Mouse (Mus musculus) limb, embryonic 14.5 days (tissue): ENCODE measurements around the gene Triap1. TPM values are rescaled to one million over a fixed set of nuclear protein-coding genes. Genes with fewer than 3 reads are reported as not detected.

Experiments
- ATAC-seq: fragments of 200-750 bp; cut with Nextera tagmentation; 2 replicates; pipeline ENCODE4 v1.8.0; 2017; ENCODE audit warnings: low read depth, moderate number of reproducible peaks, moderate TSS enrichment; ENCODE audit not compliant: low FRiP score
- DNase-seq: peaks from one replicate; pipeline ENCODE4 v3.0.0-alpha.2; 2015; ENCODE audit warnings: low spot score
- H3K27ac ChIP-seq: fragments of 300-500 bp; sonication (generic); replicated peaks from 2 replicates; pipeline ENCODE4 v1.5.1; 2014; ENCODE audit warnings: low read depth, mild to moderate bottlenecking, low read length, moderate library complexity, mixed read lengths
- H3K27me3 ChIP-seq: fragments of 300-500 bp; sonication (generic); 2 replicates; pipeline ENCODE4 v1.6.1; 2014; ENCODE audit warnings: low read length, mixed read lengths; ENCODE audit not compliant: control insufficient read depth, insufficient read depth
- H3K36me3 ChIP-seq: fragments of 300-500 bp; sonication (generic); 2 replicates; pipeline ENCODE4 v1.6.1; 2014; ENCODE audit warnings: mild to moderate bottlenecking, low read length, moderate library complexity, mixed read lengths; ENCODE audit not compliant: control insufficient read depth, insufficient read depth
- H3K4me1 ChIP-seq: fragments of 300-500 bp; sonication (generic); 2 replicates; pipeline ENCODE4 v1.6.1; 2014; ENCODE audit warnings: antibody characterized with exemption, low read length, mixed read lengths; ENCODE audit not compliant: control insufficient read depth, insufficient read depth
- H3K4me2 ChIP-seq: fragments of 300-500 bp; sonication (generic); replicated peaks from 2 replicates; pipeline ENCODE4 v1.6.1; 2014; ENCODE audit warnings: low read depth, mild to moderate bottlenecking, low read length, moderate library complexity; ENCODE audit not compliant: severe bottlenecking
- H3K4me3 ChIP-seq: fragments of 300-500 bp; sonication (generic); replicated peaks from 2 replicates; pipeline ENCODE4 v1.5.1; 2014; ENCODE audit warnings: low read length
- H3K9ac ChIP-seq: fragments of 300-500 bp; sonication (generic); 2 replicates; pipeline ENCODE4 v1.6.1; 2014; ENCODE audit warnings: mild to moderate bottlenecking, low read depth, low read length, moderate library complexity; ENCODE audit not compliant: severe bottlenecking
- H3K9me3 ChIP-seq: fragments of 300-500 bp; sonication (generic); 2 replicates; pipeline ENCODE4 v1.6.1; 2016; ENCODE audit warnings: low read length; ENCODE audit not compliant: control insufficient read depth
- POLR2A ChIP-seq: fragments of 200-500 bp; IDR thresholded peaks from 2 replicates; pipeline ENCODE4 v1.8.0; 2012; ENCODE audit warnings: inconsistent platforms, mild to moderate bottlenecking, moderate library complexity, borderline replicate concordance; ENCODE audit not compliant: insufficient read depth, insufficient read length; ENCODE audit errors: extremely low read depth
- WGBS: fragments of 180-500 bp; shearing (Covaris S2); extraction: QIAGEN DNeasy Blood & Tissue Kit; methylation state at CpG from one replicate; pipeline ENCODE4 v1.1.7; 2014; 5-methylcytosine and 5-hydroxymethylcytosine counted together
- polyA plus RNA-seq, 2 experiments: library from polyadenylated mRNA; depleted of rRNA in 1 of 2; stranded (reverse) in 1 of 2; unstranded in 1 of 2; fragments of >200 nt; fragmentation: Nextera tagmentation in 1 of 2; extraction: Ambion mirVana in 1 of 2; gene quantifications; 2 replicates each; pipeline versions ENCODE4 v1.2.1 to v1.2.3; 2012 to 2014

Triap1 gene
- polyA plus RNA-seq, 2 experiments, result 28.7 to 62.2 TPM

DNA sequence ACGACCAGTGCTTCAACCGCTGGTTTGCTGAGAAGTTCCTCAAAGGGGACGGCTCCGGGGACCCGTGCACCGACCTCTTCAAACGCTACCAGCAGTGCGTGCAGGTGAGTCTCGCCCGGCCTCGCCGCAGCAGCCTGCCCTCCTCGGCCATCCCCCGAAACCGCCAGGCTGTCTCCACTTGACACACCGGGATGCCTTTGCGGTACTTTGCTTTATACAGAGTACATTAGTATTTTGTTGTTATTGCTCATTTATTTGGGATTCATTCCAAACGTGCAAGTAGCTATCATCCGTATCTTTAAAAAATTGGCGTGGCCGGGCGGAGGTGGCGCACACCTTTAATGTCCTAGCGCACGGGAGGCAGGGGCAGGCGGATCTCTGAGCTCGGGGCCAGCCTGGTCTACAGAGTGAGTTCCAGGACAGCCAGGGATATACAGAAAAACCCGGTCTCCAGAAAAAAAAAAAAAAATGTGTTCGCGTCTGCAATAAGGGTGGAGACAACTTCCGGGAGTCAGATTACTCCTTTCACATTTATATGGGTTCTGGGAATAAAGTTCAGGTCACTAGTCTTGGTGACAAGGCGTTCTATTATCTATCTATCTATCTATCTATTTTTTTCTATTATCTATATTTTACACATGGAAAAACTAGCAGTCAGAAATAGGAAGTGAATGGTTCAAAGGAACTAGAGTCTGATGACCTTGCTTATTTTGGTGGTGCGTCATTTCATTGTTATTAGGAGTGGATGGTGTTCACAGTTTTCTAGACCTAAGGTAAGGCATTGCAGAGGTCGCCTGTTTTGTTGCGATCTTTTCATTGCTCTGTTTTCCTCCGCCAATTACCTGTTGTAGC lies 515 bp downstream of the Triap1 start:
- no peak for DNase-seq
- WGBS, result 12% methylated on average over 36 of the region's 36 CpGs
- no peaks in the 10 kb centered on the region for H3K27me3 ChIP-seq
- H3K9ac ChIP-seq, result peak overlapping the region; percentile 89
- no peak for TF ChIP-seq POLR2A
- no peak overlapping the region for H3K27ac ChIP-seq
- H3K4me3 ChIP-seq, result peak overlapping the region; percentile 90
- ATAC-seq, result peak; percentile 56; the same call in 1 of the 2 replicates
- H3K36me3 ChIP-seq, result peaks cover 43% of the 10 kb centered on the region
- H3K4me1 ChIP-seq, result peaks cover 11% of the 10 kb centered on the region
- H3K9me3 ChIP-seq, result no peaks in the 10 kb centered on the region
- H3K4me2 ChIP-seq, result peak overlapping the region; percentile 79

DNA sequence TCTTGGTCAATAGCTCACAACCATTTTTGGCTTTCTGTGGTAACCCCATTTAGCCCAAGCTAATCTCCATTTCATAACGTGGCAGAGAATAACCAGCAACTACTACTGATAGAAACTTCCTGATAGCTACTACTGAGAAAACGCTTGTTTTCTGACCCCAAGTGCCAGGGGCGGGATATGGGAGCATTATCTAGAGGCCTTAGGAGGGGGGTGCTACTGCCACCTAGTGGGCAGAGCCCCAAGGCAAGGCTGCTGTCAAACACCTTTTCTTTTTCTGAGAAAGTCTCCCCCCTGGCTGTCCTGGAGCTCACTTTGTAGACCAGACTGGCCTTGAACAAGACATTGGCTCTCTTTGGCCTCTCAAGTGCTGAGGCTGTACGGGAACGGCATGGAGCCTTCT lies 6.5 kb downstream of the Triap1 start:
- H3K9ac ChIP-seq, result no peak overlapping the region
- no peak for TF ChIP-seq POLR2A
- no peaks in the 10 kb centered on the region for H3K9me3 ChIP-seq
- peaks cover 37% of the 10 kb centered on the region for H3K36me3 ChIP-seq
- H3K4me3 ChIP-seq, result peak overlapping the region; percentile 88
- DNase-seq (peak; percentile 86), ATAC-seq (peak; percentile 31; the same call in 1 of the 2 replicates)
- H3K27me3 ChIP-seq, result no peaks in the 10 kb centered on the region
- peaks cover 8% of the 10 kb centered on the region; the same call in 1 of the 2 replicates for H3K4me1 ChIP-seq
- 2% methylated on average over 5 of the region's 5 CpGs for WGBS
- H3K4me2 ChIP-seq, result peak overlapping the region; percentile 93
- H3K27ac ChIP-seq, result no peak overlapping the region

GRCm38 (mm10) chr5:115348546-115349224 lies 7.7 kb downstream of the Triap1 start, which contains the start of gene Cox6a1:
Cox6a1 (minus strand) TSS chr5:115348981.
- Histone ChIP-seq H3K27ac (peak within 1 kb of the TSS; percentile 45; the same call in 1 of the 2 replicates), H3K9me3 (no peaks in the 10 kb centered on the region), H3K4me1 (peaks cover 8% of the 10 kb centered on the region; the same call in 1 of the 2 replicates), H3K27me3 (no peaks in the 10 kb centered on the region), H3K4me2 (peak within 1 kb of the TSS; percentile 93), H3K9ac (peak within 1 kb of the TSS; percentile 75), H3K4me3 (peak within 1 kb of the TSS; percentile 88), H3K36me3 (peaks cover 26% of the 10 kb centered on the region)
- ATAC-seq (peak; percentile 94), DNase-seq (peak; percentile 99)
- WGBS, result under 1% methylated on average over 54 of the region's 74 CpGs
- peak; percentile 71; the same call in 1 of the 2 replicates for TF ChIP-seq POLR2A

DNA sequence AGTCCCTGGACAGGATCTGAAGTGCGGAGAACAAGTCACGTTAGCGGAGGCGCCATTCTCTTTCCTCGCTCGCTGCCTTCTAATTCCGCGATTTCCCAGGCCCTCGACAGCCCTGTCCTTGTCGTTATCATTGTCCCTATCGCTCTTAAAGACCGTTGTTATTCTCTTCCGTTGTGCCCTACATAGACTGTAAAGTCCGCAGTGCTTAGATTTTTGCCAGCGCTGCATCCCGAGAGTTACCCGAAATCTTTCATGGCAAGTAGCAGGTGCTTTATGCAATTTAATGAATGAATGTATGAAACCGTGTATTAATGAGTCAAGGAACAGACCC lies 8.2 kb downstream of the Triap1 start:
- Histone ChIP-seq H3K27ac (peak overlapping the region; percentile 45; the same call in 1 of the 2 replicates), H3K4me3 (peak overlapping the region; percentile 88), H3K9me3 (no peaks in the 10 kb centered on the region), H3K9ac (peak overlapping the region; percentile 58), H3K36me3 (peaks cover 21% of the 10 kb centered on the region), H3K27me3 (no peaks in the 10 kb centered on the region), H3K4me2 (peak overlapping the region; percentile 77), H3K4me1 (peaks cover 8% of the 10 kb centered on the region; the same call in 1 of the 2 replicates)
- ATAC-seq (no peak; the same call in 1 of the 2 replicates), DNase-seq (no peak)
- TF ChIP-seq POLR2A, result no peak
- under 1% methylated on average over 18 of the region's 18 CpGs for WGBS

- no peak overlapping the region for H3K9ac ChIP-seq
- H3K4me2 ChIP-seq, result no peak overlapping the region
- no peaks in the 10 kb centered on the region for H3K27me3 ChIP-seq
- no peak for TF ChIP-seq POLR2A
- ATAC-seq (no peak), DNase-seq (no peak)
- H3K36me3 ChIP-seq, result peaks cover 2% of the 10 kb centered on the region; the same call in 1 of the 2 replicates
- no peak overlapping the region for H3K27ac ChIP-seq
- WGBS, result 74% methylated on average over 5 of the region's 5 CpGs
- no peaks in the 10 kb centered on the region for H3K9me3 ChIP-seq
- H3K4me3 ChIP-seq, result no peak overlapping the region
- peaks cover 8% of the 10 kb centered on the region; the same call in 1 of the 2 replicates for H3K4me1 ChIP-seq
Observed at GRCm38 (mm10) chr5:115351348-115351747, 10.3 kb downstream of the Triap1 start.
